Mouse (Mus musculus) fibroblast of lung, adult 2 months (primary cell): Measurements from ENCODE around the gene Mpz.
"Not testable (repeated sequence)": the region's sequence is repeated elsewhere in the genome, so short reads cannot be mapped to it uniquely, and the experiment has no call there.

ENCODE experiments used
- DNase-seq: peaks from one replicate; pipeline ENCODE4 v3.0.0-alpha.2; 2011; ENCODE audit warnings: low read depth

The Mpz gene

GRCm38 (mm10) chr1:171130971-171131370 is 19.5 kb upstream of the Mpz start:
- DNase-seq: no peak

GRCm38 (mm10) chr1:171135600-171135999 is 14.9 kb upstream of the Mpz start:
- DNase-seq: no peak

GRCm38 (mm10) chr1:171137486-171138155 is 12.9 kb upstream of the Mpz start:
- not testable (repeated sequence) for DNase-seq

GRCm38 (mm10) chr1:171142981-171143380 is 7.5 kb upstream of the Mpz start:
- not testable (repeated sequence) for DNase-seq

GRCm38 (mm10) chr1:171150838-171151391 is 404 bp downstream of the Mpz start:
- DNase-seq: peak; percentile 27

- DNase-seq: no peak
Observed at GRCm38 (mm10) chr1:171151966-171152365, 1.5 kb downstream of the Mpz start.

- no peak for DNase-seq
Observed at GRCm38 (mm10) chr1:171156644-171157043, 6.1 kb downstream of the Mpz start.

GRCm38 (mm10) chr1:171157965-171158364 is 7.5 kb downstream of the Mpz start:
- no peak for DNase-seq

- no peak for DNase-seq
Observed at GRCm38 (mm10) chr1:171159485-171159975, 9.0 kb downstream of the Mpz start.

GRCm38 (mm10) chr1:171162526-171162925 is 12.0 kb downstream of the Mpz start:
- DNase-seq: no peak

GRCm38 (mm10) chr1:171164258-171164657 is 13.7 kb downstream of the Mpz start:
- DNase-seq: no peak

- no peak for DNase-seq
Observed at GRCm38 (mm10) chr1:171165629-171166345, 15.3 kb downstream of the Mpz start.

- DNase-seq: no peak
Observed at GRCm38 (mm10) chr1:171168906-171169305, 18.4 kb downstream of the Mpz start.

GRCm38 (mm10) chr1:171169913-171170312 is 19.4 kb downstream of the Mpz start:
- DNase-seq: no peak

- DNase-seq: no peak
Observed at GRCm38 (mm10) chr1:171171138-171171537, 20.6 kb downstream of the Mpz start.

- DNase-seq: no peak
Observed at GRCm38 (mm10) chr1:171172779-171173178, 22.3 kb downstream of the Mpz start.

- no peak for DNase-seq
Observed at GRCm38 (mm10) chr1:171179487-171180171, 29.1 kb downstream of the Mpz start.

GRCm38 (mm10) chr1:171183025-171183424 is 32.5 kb downstream of the Mpz start:
- DNase-seq: no peak

GRCm38 (mm10) chr1:171183620-171184019 is 33.1 kb downstream of the Mpz start:
- DNase-seq: no peak

- peak; percentile 36 for DNase-seq
Observed at GRCm38 (mm10) chr1:171184314-171184713, 33.8 kb downstream of the Mpz start.

GRCm38 (mm10) chr1:171185655-171186054 is 35.1 kb downstream of the Mpz start:
- no peak for DNase-seq
